Comparison of ENCODE assay signal across 9 mouse cellular contexts in genomic region chr17:84510961-84511639, GRCm38 (mm10). TPM values are rescaled to one million over a fixed set of nuclear protein-coding genes. Genes with fewer than 3 reads are reported as not detected.
A peak's percentile ranks its signal among the peaks of the same experiment; 100 is the strongest.
DNase-seq lines count a peak whose midpoint lies in the region; ATAC-seq and TF ChIP-seq lines count a peak whose summit lies in the region.
"Had no signal": no experiment of that assay in that cellular context is flagged by ENCODE, and none has a peak within 500 bp of the region (broad histone marks: within the 10 kb centered on the region; RNA-seq: fewer than 3 reads in every experiment).

No protein-coding gene starts in this region.

- dilution Hi-C loops in CH12.LX (cut with MboI; ENCODE audit: extremely low pct_ligation_motif_present, extremely low pct_unique_long_range_greater_than_20kb, low sequenced_read_pairs), result no loop called here

- no peaks in the 10 kb centered on the region for H3K79me2 ChIP-seq in CH12.LX (replicated peaks; ENCODE audit: control insufficient read depth, extremely low read depth, insufficient read depth, poor library complexity, severe bottlenecking)

- 41% methylated on average over 11 of the region's 11 CpGs for WGBS in heart, embryonic 16.5 days
- 19% methylated on average over 11 of the region's 11 CpGs for WGBS in lung, embryonic 15.5 days

- TF ChIP-seq EP300 in CH12.LX (IDR thresholded peaks at IDR 0.05; ENCODE audit: low read length), result no peak

- TF ChIP-seq POLR2A in CH12.LX (IDR thresholded peaks at IDR 0.05; ENCODE audit: low read depth, low read length), result no peak

- no peaks in the 10 kb centered on the region for H3K36me3 ChIP-seq in CH12.LX (replicated peaks in 1 of 2; ENCODE audit: control insufficient read depth in 1 of 2, insufficient read depth in 1 of 2, low read length in 1 of 2)
- no peaks in the 10 kb centered on the region for H3K36me3 ChIP-seq in heart, embryonic 16.5 days (ENCODE audit: control insufficient read depth, insufficient read depth)
- no peaks in the 10 kb centered on the region for H3K36me3 ChIP-seq in lung, embryonic 15.5 days

- H3K4me1 ChIP-seq in CH12.LX (ENCODE audit: control insufficient read depth in 1 of 2, insufficient read depth in 2 of 2), result peaks cover 9 to 25% of the 10 kb centered on the region in 2 experiments
- H3K4me1 ChIP-seq in heart, embryonic 16.5 days (ENCODE audit: control insufficient read depth, insufficient read depth, low read length), result peaks cover 5% of the 10 kb centered on the region; the same call in 1 of the 2 replicates
- H3K4me1 ChIP-seq in lung, embryonic 15.5 days, result peaks cover 28% of the 10 kb centered on the region

- no peak for DNase-seq in gastrocnemius, adult 2 months
- no peak for DNase-seq in gastrocnemius, postnatal 4 days (ENCODE audit: low spot score in 2 of 2)
- DNase-seq in CH12.LX (ENCODE audit: extremely low read depth), result no peak
- DNase-seq in thymus, postnatal 36 days, result no peak
- no peak for DNase-seq in layer of hippocampus, postnatal 36 days
- DNase-seq in right cerebral cortex, adult 2 months (ENCODE audit: low spot score in 2 of 2), result no peak

- in situ Hi-C loops in CH12.LX (cut with MboI; ENCODE audit: low pct_ligation_motif_present, low pct_unique_long_range_greater_than_20kb, low sequenced_read_pairs), result no loop called here

- H3K27me3 ChIP-seq in CH12.LX (replicated peaks), result no peaks in the 10 kb centered on the region
- H3K27me3 ChIP-seq in heart, embryonic 16.5 days (ENCODE audit: control insufficient read depth, insufficient read depth, low read length), result no peaks in the 10 kb centered on the region
- H3K27me3 ChIP-seq in lung, embryonic 15.5 days, result no peaks in the 10 kb centered on the region

- H3K4me2 ChIP-seq in CH12.LX (ENCODE audit: insufficient read depth, low read depth, poor library complexity, severe bottlenecking), result peak overlapping the region; percentile 87
- peak overlapping the region; percentile 98 for H3K4me2 ChIP-seq in heart, embryonic 16.5 days (ENCODE audit: low read depth, low read length)
- peak overlapping the region; percentile 84 for H3K4me2 ChIP-seq in lung, embryonic 15.5 days

- no peaks in the 10 kb centered on the region for H3K9me3 ChIP-seq in CH12.LX (replicated peaks; ENCODE audit: low read length)
- H3K9me3 ChIP-seq in heart, embryonic 16.5 days (replicated peaks; ENCODE audit: control insufficient read depth, low read length), result no peaks in the 10 kb centered on the region
- no peaks in the 10 kb centered on the region for H3K9me3 ChIP-seq in lung, embryonic 15.5 days

- peak overlapping the region; percentile 23; the same call in 1 of the 2 replicates for H3K9ac ChIP-seq in CH12.LX (ENCODE audit: insufficient read depth, low read depth)
- H3K9ac ChIP-seq in heart, embryonic 16.5 days (ENCODE audit: low read length), result peak overlapping the region; percentile 37
- H3K9ac ChIP-seq in lung, embryonic 15.5 days, result peak overlapping the region; percentile 77; the same call in 1 of the 2 replicates

- no peak for TF ChIP-seq CTCF in gastrocnemius, adult 2 months (IDR thresholded peaks at IDR 0.05)
- no peak for TF ChIP-seq CTCF in CH12.LX (conservative IDR thresholded peaks at IDR 0.05 in 1 of 2, IDR thresholded peaks at IDR 0.05 in 1 of 2; ENCODE audit: low read depth in 2 of 2, low read length in 2 of 2)

- H3K4me3 ChIP-seq in gastrocnemius, adult 2 months, result peak overlapping the region; percentile 84
- peak overlapping the region in 1 of 3 experiments; percentile 68 for H3K4me3 ChIP-seq in CH12.LX (replicated peaks in 1 of 3; ENCODE audit: low read depth in 2 of 3, low read length in 2 of 3, poor library complexity in 1 of 3)
- peak overlapping the region; percentile 79 for H3K4me3 ChIP-seq in heart, embryonic 16.5 days (ENCODE audit: low read length)
- H3K4me3 ChIP-seq in lung, embryonic 15.5 days, result peak overlapping the region; percentile 61

- ATAC-seq in heart, embryonic 16.5 days (replicated peaks; ENCODE audit: extremely low read depth, insufficient read depth, low FRiP score), result 0 out of 2 replicates have a peak, but pooled peaks have one; percentile 7
- peak; percentile 9; the same call in 1 of the 2 replicates for ATAC-seq in lung, embryonic 15.5 days (ENCODE audit: borderline replicate concordance, extremely low read depth, low FRiP score, low TSS enrichment)

- TF ChIP-seq RAD21 in CH12.LX (IDR thresholded peaks at IDR 0.05; ENCODE audit: low read depth, low read length), result no peak

- H3K27ac ChIP-seq in gastrocnemius, adult 2 months, result peak overlapping the region; percentile 83
- H3K27ac ChIP-seq in CH12.LX (ENCODE audit: insufficient read depth, low read depth), result peak overlapping the region; percentile 15; the same call in 1 of the 2 replicates
- H3K27ac ChIP-seq in heart, embryonic 16.5 days (ENCODE audit: low read length), result peak overlapping the region; percentile 54
- H3K27ac ChIP-seq in lung, embryonic 15.5 days, result peak overlapping the region; percentile 74

- intact Hi-C loops in gastrocnemius, adult 2 months (cut with DNase I), result no loop called here

TF ChIP-seq in CH12.LX, 34 proteins besides CTCF, POLR2A, EP300 and RAD21:
- TF ChIP-seq CHD2 (IDR thresholded peaks at IDR 0.05; ENCODE audit: low read length) (no peak), IRF4 (IDR thresholded peaks at IDR 0.05; ENCODE audit: low read depth, low read length) (no peak), CHD1 (IDR thresholded peaks at IDR 0.05; ENCODE audit: low read depth, low read length) (no peak), POLR2AphosphoS2 (IDR thresholded peaks at IDR 0.05; ENCODE audit: low read depth, low read length) (no peak), GABPA (IDR thresholded peaks at IDR 0.05; ENCODE audit: insufficient replicate concordance, low read depth, low read length) (no peak), PAX5 (IDR thresholded peaks at IDR 0.05; ENCODE audit: low read length) (no peak), HCFC1 (IDR thresholded peaks at IDR 0.05; ENCODE audit: low read depth, low read length) (no peak), ZNF384 (IDR thresholded peaks at IDR 0.05; ENCODE audit: low read depth, low read length) (no peak), TCF12 (IDR thresholded peaks at IDR 0.05; ENCODE audit: low read depth, low read length) (no peak), MAZ (IDR thresholded peaks at IDR 0.05; ENCODE audit: low read depth, low read length) (no peak), USF1 (IDR thresholded peaks at IDR 0.05; ENCODE audit: low read depth, low read length) (no peak), NELFE (IDR thresholded peaks at IDR 0.05; ENCODE audit: low read depth, low read length) (no peak), UBTF (IDR thresholded peaks at IDR 0.05; ENCODE audit: low read depth, low read length) (no peak), ZC3H11A (IDR thresholded peaks at IDR 0.05; ENCODE audit: low read depth, low read length) (no peak), RCOR1 (conservative IDR thresholded peaks at IDR 0.05; ENCODE audit: low read depth, low read length) (no peak), MYC (IDR thresholded peaks at IDR 0.05; ENCODE audit: low read depth, low read length) (no peak), MAFK (IDR thresholded peaks at IDR 0.05; ENCODE audit: insufficient replicate concordance, low read length) (no peak), BHLHE40 (IDR thresholded peaks at IDR 0.05; ENCODE audit: low read depth, low read length) (no peak)

RNA-seq across cellular contexts. Expression of gene Plekhh2, which starts 0.6 kb away (rescaled TPM):
- 1 to 10 TPM in 1 of 2 experiments, under 1 TPM in 1; 0.77 to 1.7 TPM for total RNA-seq in gastrocnemius, adult 2 months (2021)
- total RNA-seq in gastrocnemius, postnatal 4 days (2021), result 10 to 100 TPM; 11.7 to 18.0 TPM
- total RNA-seq in CH12.LX (2012; rRNA removed) (1.6 and 1.7 TPM in 2 replicates), CH12.LX (2014; rRNA removed) (0.21 and 0.27 TPM in 2 replicates)
- polyA plus RNA-seq in CH12.LX (2012; ENCODE audit: insufficient read length, low read depth), result 0.87 and 1.1 TPM in 2 replicates
- polyA plus RNA-seq in heart, embryonic 16.5 days (2015; fragmentation: Nextera tagmentation; extraction: Ambion mirVana), result 1.6 and 2.3 TPM in 2 replicates
- 7.4 and 8.8 TPM in 2 replicates for polyA plus RNA-seq in lung, embryonic 15.5 days (2015; fragmentation: Nextera tagmentation; extraction: Ambion mirVana)
- 1 to 10 TPM; 4.0 to 5.0 TPM for total RNA-seq in layer of hippocampus, postnatal 36 days (2021)
- total RNA-seq: neutrophil, adult 5-6 weeks had no signal

RNA-seq across cellular contexts. Expression of gene Thada, which starts 45.1 kb away (rescaled TPM):
- 1 to 10 TPM; 5.6 to 6.8 TPM for total RNA-seq in gastrocnemius, adult 2 months (2021)
- 10 to 100 TPM; 12.2 to 15.0 TPM for total RNA-seq in gastrocnemius, postnatal 4 days (2021)
- 22.2 and 25.6 TPM in 2 replicates for total RNA-seq in CH12.LX (2012; rRNA removed)
- total RNA-seq in CH12.LX (2014; rRNA removed), result 15.3 and 17.3 TPM in 2 replicates
- 21.3 and 26.7 TPM in 2 replicates for polyA plus RNA-seq in CH12.LX (2012; ENCODE audit: insufficient read length, low read depth)
- polyA plus RNA-seq in heart, embryonic 16.5 days (2015; fragmentation: Nextera tagmentation; extraction: Ambion mirVana), result 4.8 and 5.3 TPM in 2 replicates
- polyA plus RNA-seq in lung, embryonic 15.5 days (2015; fragmentation: Nextera tagmentation; extraction: Ambion mirVana), result 8.3 and 10.0 TPM in 2 replicates
- total RNA-seq in layer of hippocampus, postnatal 36 days (2021), result 10 to 100 TPM; 14.7 to 17.3 TPM

Comparison
In these comparisons a context has a peak if more than half of its experiments do, and no peak if none do; other contexts are left out.
1. H3K27ac ChIP-seq: peak in every context shown above with its lines; median percentile 83 in gastrocnemius, adult 2 months; 74 in lung, embryonic 15.5 days; 54 in heart, embryonic 16.5 days; 15 in CH12.LX.
2. H3K9ac ChIP-seq: peak in every context shown above with its lines; median percentile 77 in lung, embryonic 15.5 days; 37 in heart, embryonic 16.5 days; 23 in CH12.LX.